Mouse (Mus musculus) hindbrain, embryonic 16.5 days (tissue): ENCODE results near the gene Nacc1. TPM values are rescaled to one million over a fixed set of nuclear protein-coding genes. Genes with fewer than 3 reads are reported as not detected.

Experiments used
- polyA plus RNA-seq: library from polyadenylated mRNA; unstranded; fragments of >200 nt; fragmentation: Nextera tagmentation; extraction: Ambion mirVana; gene quantifications from 2 replicates; pipeline ENCODE4 v1.2.1, GENCODE M21; 2015

Gene Nacc1
- polyA plus RNA-seq, 1 experiment from 2014 or later: 12.4 TPM

Other genes starting within 250 kb of the Nacc1 start
- 18.2 and 19.6 TPM in 2 replicates for gene Ier2, start 25.0 kb downstream of the Nacc1 start, polyA plus RNA-seq
- 66.8 and 71.2 TPM in 2 replicates for gene Trmt1, start 1.6 kb downstream of the Nacc1 start, polyA plus RNA-seq
- 2.6 and 3.2 TPM in 2 replicates for gene Lyl1, start 13.6 kb upstream of the Nacc1 start, polyA plus RNA-seq
- gene G430095P16Rik, start 35.1 kb upstream of the Nacc1 start, polyA plus RNA-seq: 0.82 and 0.89 TPM in 2 replicates
- 94.3 and 109 TPM in 2 replicates for gene Nfix, start 112.5 kb upstream of the Nacc1 start, polyA plus RNA-seq
- 15.4 and 17.1 TPM in 2 replicates for gene Dand5, start 135.0 kb upstream of the Nacc1 start, polyA plus RNA-seq
- gene Gadd45gip1, start 143.7 kb upstream of the Nacc1 start, polyA plus RNA-seq: 40.6 and 40.7 TPM in 2 replicates
- gene Rad23a, start 152.8 kb upstream of the Nacc1 start, polyA plus RNA-seq: 78.2 and 95.4 TPM in 2 replicates
- 743 and 792 TPM in 2 replicates for gene Calr, start 159.1 kb upstream of the Nacc1 start, polyA plus RNA-seq
- 112 and 114 TPM in 2 replicates for gene Farsa, start 169.1 kb upstream of the Nacc1 start, polyA plus RNA-seq
- gene Syce2, start 184.2 kb upstream of the Nacc1 start, polyA plus RNA-seq: 38.1 and 46.6 TPM in 2 replicates
- gene Gcdh, start 206.1 kb upstream of the Nacc1 start, polyA plus RNA-seq: 41.4 and 42.8 TPM in 2 replicates
- 0.39 and 0.56 TPM in 2 replicates for gene Klf1, start 214.1 kb upstream of the Nacc1 start, polyA plus RNA-seq
- 6.4 and 7.0 TPM in 2 replicates for gene Dnase2a, start 220.7 kb upstream of the Nacc1 start, polyA plus RNA-seq
- gene Mast1, start 249.5 kb upstream of the Nacc1 start, polyA plus RNA-seq: 71.4 and 77.4 TPM in 2 replicates